Mouse (Mus musculus): ENCODE results near the gene Atg101. TPM values are rescaled to one million over a fixed set of nuclear protein-coding genes. Genes with fewer than 3 reads are reported as not detected.
A peak's percentile ranks its signal among the peaks of the same experiment; 100 is the strongest.

The Atg101 gene
- polyA plus RNA-seq, 1 experiment from 2014 or later = 74.2 TPM

GRCm38 (mm10) chr15:101252614-101253013, 31.5 kb upstream of the Atg101 start:
- TF ChIP-seq CTCF (IDR thresholded peaks at IDR 0.05) (no peak), EP300 (IDR thresholded peaks at IDR 0.05) (no peak)
- Histone ChIP-seq H3K4me3 (ENCODE audit: low read depth, low read length) (no peak overlapping the region), H3K4me2 (replicated peaks; ENCODE audit: low read depth, low read length) (no peak overlapping the region), H3K27ac (ENCODE audit: low read length) (no peak overlapping the region), H3K27me3 (replicated peaks; ENCODE audit: insufficient read depth, low read length) (no peaks in the 10 kb centered on the region), H3K36me3 (ENCODE audit: insufficient read depth, low read length) (no peaks in the 10 kb centered on the region), H3K9ac (replicated peaks; ENCODE audit: low read depth) (no peak overlapping the region), H3K4me1 (ENCODE audit: insufficient read depth, low read depth, low read length) (peaks cover 5% of the 10 kb centered on the region; the same call in 1 of the 2 replicates), H3K9me3 (ENCODE audit: low read length) (no peaks in the 10 kb centered on the region)
- no peak for ATAC-seq
- 68% methylated on average over 6 of the region's 6 CpGs for WGBS
- peak; percentile 41 for DNase-seq (ENCODE audit: low spot score)

- TF ChIP-seq CTCF (IDR thresholded peaks at IDR 0.05) (no peak), EP300 (IDR thresholded peaks at IDR 0.05) (no peak)
- ATAC-seq (peak; percentile 8; the same call in 1 of the 2 replicates), DNase-seq (ENCODE audit: low spot score) (no peak)
- no peaks in the 10 kb centered on the region for H3K9me3 ChIP-seq (ENCODE audit: low read length)
- H3K9ac ChIP-seq (replicated peaks; ENCODE audit: low read depth) = no peak overlapping the region
- 0 out of 2 replicates have a peak overlapping the region, but pooled peaks have one; percentile 47 for H3K27ac ChIP-seq (ENCODE audit: low read length)
- H3K36me3 ChIP-seq (ENCODE audit: insufficient read depth, low read length) = no peaks in the 10 kb centered on the region
- H3K27me3 ChIP-seq (replicated peaks; ENCODE audit: insufficient read depth, low read length) = no peaks in the 10 kb centered on the region
- peak overlapping the region; percentile 69 for H3K4me2 ChIP-seq (replicated peaks; ENCODE audit: low read depth, low read length)
- no peaks in the 10 kb centered on the region for H3K4me1 ChIP-seq (ENCODE audit: insufficient read depth, low read depth, low read length)
- 35% methylated on average over 3 of the region's 3 CpGs for WGBS
- H3K4me3 ChIP-seq (ENCODE audit: low read depth, low read length) = peak overlapping the region; percentile 47
Measured at GRCm38 (mm10) chr15:101253563-101253885, 30.5 kb upstream of the Atg101 start.

GRCm38 (mm10) chr15:101253886-101254795, 29.9 kb upstream of the Atg101 start, which contains the start of gene Nr4a1:
Gene Nr4a1 (plus strand): TSS chr15:101254269.
- Histone ChIP-seq H3K4me1 (ENCODE audit: insufficient read depth, low read depth, low read length) (no peaks in the 10 kb centered on the region), H3K9ac (replicated peaks; ENCODE audit: low read depth) (peak within 1 kb of the TSS; percentile 55), H3K27ac (ENCODE audit: low read length) (0 out of 2 replicates have a peak within 1 kb of the TSS, but pooled peaks have one; percentile 47), H3K4me2 (replicated peaks; ENCODE audit: low read depth, low read length) (peak within 1 kb of the TSS; percentile 69), H3K27me3 (replicated peaks; ENCODE audit: insufficient read depth, low read length) (no peaks in the 10 kb centered on the region), H3K4me3 (ENCODE audit: low read depth, low read length) (peak within 1 kb of the TSS; percentile 47), H3K36me3 (ENCODE audit: insufficient read depth, low read length) (no peaks in the 10 kb centered on the region), H3K9me3 (ENCODE audit: low read length) (no peaks in the 10 kb centered on the region)
- TF ChIP-seq EP300 (IDR thresholded peaks at IDR 0.05) (no peak; the same call in 1 of the 2 replicates), CTCF (IDR thresholded peaks at IDR 0.05) (peak; percentile 21; the same call in 1 of the 2 replicates)
- DNase-seq (ENCODE audit: low spot score) (peak; percentile 90), ATAC-seq (peak; percentile 89)
- WGBS = 1% methylated on average over 60 of the region's 82 CpGs

GRCm38 (mm10) chr15:101255842-101256462, 28.1 kb upstream of the Atg101 start:
- no peak overlapping the region for H3K4me2 ChIP-seq (replicated peaks; ENCODE audit: low read depth, low read length)
- TF ChIP-seq CTCF (IDR thresholded peaks at IDR 0.05) (no peak), EP300 (IDR thresholded peaks at IDR 0.05) (no peak)
- no peak for ATAC-seq
- no peaks in the 10 kb centered on the region for H3K9me3 ChIP-seq (ENCODE audit: low read length)
- H3K27ac ChIP-seq (ENCODE audit: low read length) = no peak overlapping the region
- H3K27me3 ChIP-seq (replicated peaks; ENCODE audit: insufficient read depth, low read length) = no peaks in the 10 kb centered on the region
- WGBS = 74% methylated on average over 7 of the region's 7 CpGs
- no peaks in the 10 kb centered on the region for H3K36me3 ChIP-seq (ENCODE audit: insufficient read depth, low read length)
- H3K4me1 ChIP-seq (ENCODE audit: insufficient read depth, low read depth, low read length) = peaks cover 8% of the 10 kb centered on the region
- H3K9ac ChIP-seq (replicated peaks; ENCODE audit: low read depth) = no peak overlapping the region
- no peak for DNase-seq (ENCODE audit: low spot score)
- no peak overlapping the region for H3K4me3 ChIP-seq (ENCODE audit: low read depth, low read length)

GRCm38 (mm10) chr15:101256463-101257206, 27.4 kb upstream of the Atg101 start:
- no peaks in the 10 kb centered on the region for H3K27me3 ChIP-seq (replicated peaks; ENCODE audit: insufficient read depth, low read length)
- no peaks in the 10 kb centered on the region for H3K36me3 ChIP-seq (ENCODE audit: insufficient read depth, low read length)
- peaks cover 12% of the 10 kb centered on the region for H3K4me1 ChIP-seq (ENCODE audit: insufficient read depth, low read depth, low read length)
- no peak overlapping the region for H3K4me3 ChIP-seq (ENCODE audit: low read depth, low read length)
- no peaks in the 10 kb centered on the region for H3K9me3 ChIP-seq (ENCODE audit: low read length)
- H3K9ac ChIP-seq (replicated peaks; ENCODE audit: low read depth) = no peak overlapping the region
- no peak for DNase-seq (ENCODE audit: low spot score)
- WGBS = 68% methylated on average over 14 of the region's 14 CpGs
- TF ChIP-seq CTCF (IDR thresholded peaks at IDR 0.05) (no peak), EP300 (IDR thresholded peaks at IDR 0.05) (no peak)
- no peak for ATAC-seq
- no peak overlapping the region for H3K4me2 ChIP-seq (replicated peaks; ENCODE audit: low read depth, low read length)
- H3K27ac ChIP-seq (ENCODE audit: low read length) = no peak overlapping the region

- Histone ChIP-seq H3K27ac (ENCODE audit: low read length) (no peak overlapping the region), H3K9me3 (ENCODE audit: low read length) (no peaks in the 10 kb centered on the region), H3K27me3 (replicated peaks; ENCODE audit: insufficient read depth, low read length) (no peaks in the 10 kb centered on the region), H3K4me3 (ENCODE audit: low read depth, low read length) (no peak overlapping the region), H3K4me1 (ENCODE audit: insufficient read depth, low read depth, low read length) (peaks cover 12% of the 10 kb centered on the region), H3K9ac (replicated peaks; ENCODE audit: low read depth) (no peak overlapping the region), H3K36me3 (ENCODE audit: insufficient read depth, low read length) (no peaks in the 10 kb centered on the region), H3K4me2 (replicated peaks; ENCODE audit: low read depth, low read length) (no peak overlapping the region)
- DNase-seq (ENCODE audit: low spot score) = no peak
- WGBS = 80% methylated on average over 11 of the region's 11 CpGs
- TF ChIP-seq CTCF (IDR thresholded peaks at IDR 0.05) (no peak), EP300 (IDR thresholded peaks at IDR 0.05) (no peak)
- no peak for ATAC-seq
Measured at GRCm38 (mm10) chr15:101258420-101258819, 25.7 kb upstream of the Atg101 start.
